Mouse (Mus musculus) granulocyte monocyte progenitor cell, adult 5-6 weeks (primary cell): ENCODE data around the gene Hectd4. TPM values are rescaled to one million over a fixed set of nuclear protein-coding genes. Genes with fewer than 3 reads are reported as not detected.
"Not testable (repeated sequence)": the region's sequence is repeated elsewhere in the genome, so short reads cannot be mapped to it uniquely, and the experiment has no call there.

Source experiments
- ATAC-seq: replicated peaks from 2 replicates; pipeline ENCODE4 v1.8.0; 2016; ENCODE audit warnings: mild to moderate bottlenecking, moderate TSS enrichment, inconsistent platforms; ENCODE audit not compliant: poor library complexity, severe bottlenecking
- total RNA-seq, 2 experiments: library from RNA; stranded (forward) in 1 of 2; stranded (reverse) in 1 of 2; fragments of 200-712, 200-1000 nt in 1 of 2; fragments of >200 nt in 1 of 2; fragmentation: Nextera tagmentation in 1 of 2; gene quantifications; 2 replicates each; pipeline ENCODE4 v1.2.3; 2014 to 2017

The Hectd4 gene
- total RNA-seq, 2 experiments from 2014 or later, result 12.8 to 28.1 TPM

- no peak for ATAC-seq
Observed at GRCm38 (mm10) chr5:121335426-121335825, 115.4 kb downstream of the Hectd4 start.

DNA sequence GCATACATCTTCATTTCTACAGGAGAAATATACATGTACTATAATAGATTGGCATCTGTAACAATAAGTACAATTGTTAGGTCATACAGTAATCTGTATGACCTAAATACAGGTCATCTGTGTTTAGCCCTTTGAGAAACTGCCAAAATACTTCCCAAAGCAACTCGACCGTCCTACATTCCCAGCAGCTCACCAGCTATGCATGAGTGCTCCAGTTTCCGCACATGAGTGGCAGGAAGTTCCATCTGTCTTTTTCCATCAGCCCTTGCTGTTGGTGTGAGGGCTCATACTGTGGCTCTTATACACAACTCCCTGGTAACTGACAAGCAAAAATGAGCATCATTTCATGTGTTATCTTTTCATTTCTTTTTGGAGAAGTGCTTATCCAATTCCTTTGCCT, 116.0 kb downstream of the Hectd4 start:
- no peak for ATAC-seq

DNA sequence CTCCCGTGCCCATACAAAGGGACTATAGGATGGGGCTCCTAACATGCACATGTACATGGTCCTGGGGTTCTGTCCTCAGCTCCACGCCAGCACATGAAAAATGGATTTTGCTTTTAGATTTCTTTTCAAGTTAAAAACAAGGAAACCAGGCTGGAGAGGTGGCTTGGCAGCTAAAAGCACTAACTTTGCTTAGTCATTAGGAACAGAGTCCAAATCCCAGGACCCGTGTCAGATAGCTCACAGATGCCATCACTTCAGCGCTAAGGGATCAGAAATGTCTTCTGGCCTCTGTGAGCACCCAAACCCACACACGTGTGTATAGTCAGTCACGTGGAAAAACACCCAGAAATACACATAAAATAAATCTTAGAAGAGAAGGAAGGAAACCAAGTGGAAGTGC, 116.8 kb downstream of the Hectd4 start:
- ATAC-seq, result no peak

GRCm38 (mm10) chr5:121339507-121340230, 119.7 kb downstream of the Hectd4 start:
- no peak for ATAC-seq

DNA sequence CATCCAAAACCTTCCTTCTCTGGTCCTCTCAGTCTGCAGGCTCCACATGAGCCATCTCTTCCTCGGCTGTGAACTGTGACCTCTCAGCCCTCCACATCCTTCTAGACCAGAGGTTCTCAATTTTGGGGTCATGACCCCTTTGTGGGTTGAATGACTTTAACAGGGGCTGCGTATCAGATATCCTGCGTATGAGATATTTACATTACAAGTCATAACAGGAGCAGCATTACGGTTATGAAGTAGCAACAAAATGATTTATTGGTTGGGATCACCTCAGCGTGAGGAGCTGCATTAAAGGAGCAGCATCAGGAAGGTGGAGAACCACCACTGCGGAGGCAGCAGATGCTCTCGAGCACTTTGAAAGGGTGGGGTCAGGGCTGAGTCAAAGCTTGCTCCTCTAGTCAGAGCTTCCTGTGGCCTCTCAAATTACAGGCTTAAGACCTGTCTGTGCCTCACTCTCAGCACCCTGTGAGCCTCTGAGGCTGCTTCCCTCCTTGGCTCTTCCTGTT, 121.0 kb downstream of the Hectd4 start:
- peak; percentile 50; the same call in 1 of the 2 replicates for ATAC-seq

GRCm38 (mm10) chr5:121342490-121342889, 122.5 kb downstream of the Hectd4 start:
- no peak for ATAC-seq

DNA sequence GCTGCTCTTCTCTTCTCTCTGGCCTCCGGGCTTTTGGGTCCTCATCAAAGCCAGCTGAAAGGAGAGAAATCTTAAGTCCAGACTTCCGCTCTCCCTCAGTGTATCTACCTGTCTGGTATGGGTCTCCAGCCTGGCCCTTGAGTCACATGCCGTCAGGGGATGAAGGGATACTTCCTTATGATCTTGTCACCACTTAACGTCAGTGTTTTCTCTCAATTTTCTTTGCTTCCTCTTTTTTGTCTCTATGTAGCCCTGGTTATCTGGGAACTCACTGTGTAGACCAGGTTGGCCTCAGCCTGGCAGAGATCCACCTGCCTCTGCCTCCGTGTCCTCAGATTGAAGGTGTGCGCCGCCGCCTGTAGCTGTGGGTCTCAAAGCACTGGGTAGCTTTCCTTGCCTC, 124.0 kb downstream of the Hectd4 start:
- peak; percentile 52 for ATAC-seq

GRCm38 (mm10) chr5:121359229-121359628, 139.2 kb downstream of the Hectd4 start:
- ATAC-seq, result no peak

DNA sequence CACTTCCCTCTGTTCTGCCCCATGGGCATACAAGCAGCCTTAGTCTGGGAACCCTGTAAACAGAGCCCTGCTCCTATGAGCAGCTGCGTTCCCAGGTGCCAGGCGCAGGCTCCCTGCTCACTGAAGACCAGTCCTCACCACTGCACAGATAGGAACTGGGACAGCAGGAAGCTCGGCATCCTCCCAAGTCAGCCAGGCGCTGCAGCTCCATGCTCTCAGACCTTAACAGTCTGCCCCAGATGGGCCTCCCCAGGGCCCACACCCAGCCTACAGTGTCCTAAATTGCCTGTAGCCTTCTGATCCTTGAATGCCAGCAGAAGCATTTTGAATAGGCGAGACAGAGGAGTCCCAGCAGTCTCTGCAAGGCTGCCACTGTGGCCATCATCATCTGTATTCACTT, 141.7 kb downstream of the Hectd4 start:
- no peak for ATAC-seq

DNA sequence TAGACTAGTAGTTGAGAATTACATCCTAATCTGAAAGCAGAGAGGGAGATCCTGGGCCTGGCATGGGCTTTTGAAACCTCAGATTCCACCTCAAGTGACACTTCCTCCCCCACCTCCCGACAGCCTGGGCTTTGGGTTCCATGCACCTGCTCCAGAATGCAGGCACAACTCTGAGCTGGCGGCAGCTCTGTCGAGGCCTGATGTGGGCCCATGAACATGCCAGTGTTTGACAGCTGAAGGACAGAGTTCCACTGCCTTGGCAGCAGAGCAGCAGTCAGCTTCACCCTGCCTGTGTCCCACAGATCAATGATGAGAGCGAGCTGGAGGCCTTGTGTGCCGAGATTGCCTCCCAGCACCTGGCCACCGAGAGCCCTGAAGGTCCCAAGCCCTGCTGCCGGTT, 143.4 kb downstream of the Hectd4 start:
- ATAC-seq, result no peak

DNA sequence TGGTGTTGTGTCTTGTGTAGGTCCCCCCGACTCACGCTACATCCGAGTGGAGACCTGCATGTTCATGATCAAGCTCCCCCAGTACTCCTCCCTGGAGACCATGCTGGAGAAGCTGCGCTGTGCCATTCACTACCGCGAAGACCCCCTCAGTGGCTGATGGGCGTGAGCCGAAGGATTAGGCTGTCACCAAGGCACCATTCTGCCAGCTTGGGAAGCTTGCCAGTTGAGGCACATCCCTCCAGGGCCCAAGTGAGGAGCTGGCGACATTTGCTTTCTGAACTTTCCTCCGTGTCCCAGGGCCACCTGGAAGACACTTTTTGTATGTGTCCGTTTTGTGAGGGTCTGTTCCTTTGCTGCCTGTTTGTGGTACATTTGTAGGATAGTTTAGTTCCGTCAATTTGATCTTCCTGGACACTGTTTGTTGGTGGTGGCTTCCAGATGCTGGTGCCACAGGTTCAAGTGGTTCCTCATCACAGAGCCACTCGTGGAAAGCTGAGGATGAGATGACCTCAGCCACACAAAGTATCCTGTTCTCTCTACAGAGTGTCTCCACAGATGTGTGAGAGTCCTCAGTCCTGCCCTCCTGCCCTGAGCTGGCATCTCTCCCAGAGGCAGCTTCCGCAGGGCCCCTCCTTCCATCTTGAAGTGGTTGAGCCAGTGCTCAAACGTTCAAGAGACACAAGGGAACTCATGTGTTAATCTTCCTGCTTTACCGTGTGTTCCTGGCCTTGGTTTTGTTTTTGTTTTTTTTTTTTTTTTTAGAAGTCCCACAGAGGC, 146.6 kb downstream of the Hectd4 start:
- ATAC-seq, result no peak

DNA sequence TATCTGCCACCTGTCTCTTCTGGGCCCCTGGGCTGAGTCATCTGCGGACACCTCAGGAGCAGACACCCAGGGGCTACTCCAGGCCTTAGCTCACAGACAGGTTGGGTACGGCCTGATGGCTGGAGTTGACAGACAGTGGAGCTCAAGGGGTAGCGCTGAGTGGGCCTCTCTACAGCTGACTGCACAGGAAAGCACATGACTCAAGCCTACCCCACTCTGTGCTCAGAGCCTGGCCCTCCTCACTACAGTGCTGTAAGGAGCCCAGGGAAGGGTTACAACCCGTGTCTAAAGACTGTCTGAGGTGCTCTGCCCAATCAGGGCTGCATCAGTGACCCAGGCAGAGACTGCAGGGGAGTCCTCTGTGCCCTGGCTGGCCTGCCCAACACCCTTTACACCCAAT, 147.2 kb downstream of the Hectd4 start:
- no peak for ATAC-seq

DNA sequence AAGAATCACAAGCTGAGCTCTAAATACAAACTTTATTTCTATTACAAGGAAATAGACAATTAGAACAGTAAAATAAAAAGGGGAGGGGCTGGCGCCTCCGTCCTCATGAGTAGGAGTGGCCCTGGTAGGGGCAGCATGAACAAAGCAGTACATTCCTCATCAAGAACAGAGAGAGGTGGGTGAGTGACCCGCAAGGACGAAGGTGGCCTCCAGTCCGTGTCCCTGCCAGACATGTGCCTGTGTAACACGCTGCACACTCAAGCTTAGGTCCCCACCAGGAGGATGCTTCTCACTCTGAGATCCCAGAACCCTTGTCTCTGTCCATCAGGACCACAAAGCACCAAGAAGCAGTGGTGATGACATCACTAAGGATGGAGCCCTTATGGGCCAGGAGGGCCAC, 151.7 kb downstream of the Hectd4 start:
- ATAC-seq, result no peak

DNA sequence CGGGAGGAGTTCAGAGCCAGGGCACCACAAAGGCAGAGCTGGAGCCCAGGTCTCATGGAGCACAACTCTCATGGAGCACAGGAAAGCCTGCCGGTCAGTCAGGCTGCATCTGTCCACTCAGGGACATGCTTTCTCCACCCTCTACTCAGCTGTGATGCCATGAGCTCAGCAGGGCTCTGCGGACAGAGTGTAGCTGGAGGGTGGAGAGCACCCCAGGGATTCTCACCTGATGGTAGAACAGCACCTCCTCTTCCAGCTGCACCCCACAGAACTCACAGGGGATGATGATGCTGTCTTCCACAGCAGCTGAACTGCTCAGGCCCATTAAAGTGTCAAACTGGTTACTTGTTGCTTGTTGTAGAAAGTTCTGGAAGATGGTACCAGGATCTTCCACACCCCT, 154.8 kb downstream of the Hectd4 start:
- no peak for ATAC-seq

DNA sequence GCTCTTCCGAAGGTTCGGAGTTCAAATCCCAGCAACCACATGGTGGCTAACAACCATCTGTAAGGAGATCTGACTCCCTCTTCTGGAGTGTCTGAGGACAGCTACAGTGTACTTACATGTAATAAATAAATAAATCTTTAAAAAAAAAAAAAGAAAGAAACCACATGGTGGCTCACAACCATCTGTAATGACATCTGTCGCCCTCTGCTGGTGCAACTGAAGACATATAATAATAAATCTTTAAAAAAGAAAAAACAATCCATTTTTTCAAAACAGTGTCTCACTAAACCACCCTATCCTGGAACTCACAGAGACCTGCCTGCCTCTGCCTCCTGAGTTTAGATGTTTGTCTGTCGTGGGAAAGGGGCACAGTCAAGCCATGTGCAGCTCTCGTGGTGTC, 157.0 kb downstream of the Hectd4 start:
- ATAC-seq, result not testable (repeated sequence)

GRCm38 (mm10) chr5:121378678-121379256, 158.7 kb downstream of the Hectd4 start:
- ATAC-seq, result no peak

GRCm38 (mm10) chr5:121380692-121381091, 160.7 kb downstream of the Hectd4 start:
- no peak for ATAC-seq

DNA sequence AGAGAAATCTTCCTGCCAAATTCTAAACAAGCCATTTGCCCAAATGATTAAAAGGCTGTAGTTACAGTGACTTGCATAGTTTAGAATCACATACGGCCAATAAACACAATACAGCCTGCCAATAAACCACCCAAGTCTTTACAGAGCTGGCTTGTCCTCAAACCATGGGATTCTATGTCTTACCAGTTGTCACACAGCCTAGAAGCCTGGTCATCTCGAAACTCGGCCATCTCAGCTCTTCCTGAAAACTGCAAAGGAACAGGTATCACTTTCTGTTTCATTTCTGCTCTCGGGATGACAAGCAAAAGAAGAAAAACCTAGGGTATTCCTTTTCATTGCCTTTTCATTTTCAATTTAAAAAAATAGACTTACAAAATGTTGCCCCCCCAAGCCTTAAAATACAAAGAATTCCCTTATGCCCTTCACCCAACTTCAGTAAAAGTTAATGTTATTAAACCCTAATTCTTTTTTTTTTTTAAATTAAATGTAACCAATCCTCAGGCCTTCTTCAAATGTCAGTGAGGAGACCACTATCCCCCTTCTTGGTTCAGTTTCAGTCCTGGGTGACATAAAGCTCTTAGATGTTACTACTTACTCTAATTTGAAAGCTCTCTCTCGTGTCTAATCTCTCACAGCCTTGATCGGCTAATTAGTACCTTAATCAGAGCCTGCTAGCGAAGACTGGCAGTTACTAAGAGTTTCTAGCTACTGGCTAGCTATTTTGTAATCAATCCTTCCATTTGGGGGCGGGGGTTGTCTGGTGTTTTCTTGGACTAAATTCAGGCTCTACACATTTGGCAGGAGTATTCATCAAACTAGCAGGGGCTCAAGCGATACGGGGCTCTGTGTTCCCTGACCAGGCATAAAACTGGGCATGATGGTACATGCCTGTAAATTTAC, 164.1 kb downstream of the Hectd4 start:
- peak; percentile 31 for ATAC-seq

DNA sequence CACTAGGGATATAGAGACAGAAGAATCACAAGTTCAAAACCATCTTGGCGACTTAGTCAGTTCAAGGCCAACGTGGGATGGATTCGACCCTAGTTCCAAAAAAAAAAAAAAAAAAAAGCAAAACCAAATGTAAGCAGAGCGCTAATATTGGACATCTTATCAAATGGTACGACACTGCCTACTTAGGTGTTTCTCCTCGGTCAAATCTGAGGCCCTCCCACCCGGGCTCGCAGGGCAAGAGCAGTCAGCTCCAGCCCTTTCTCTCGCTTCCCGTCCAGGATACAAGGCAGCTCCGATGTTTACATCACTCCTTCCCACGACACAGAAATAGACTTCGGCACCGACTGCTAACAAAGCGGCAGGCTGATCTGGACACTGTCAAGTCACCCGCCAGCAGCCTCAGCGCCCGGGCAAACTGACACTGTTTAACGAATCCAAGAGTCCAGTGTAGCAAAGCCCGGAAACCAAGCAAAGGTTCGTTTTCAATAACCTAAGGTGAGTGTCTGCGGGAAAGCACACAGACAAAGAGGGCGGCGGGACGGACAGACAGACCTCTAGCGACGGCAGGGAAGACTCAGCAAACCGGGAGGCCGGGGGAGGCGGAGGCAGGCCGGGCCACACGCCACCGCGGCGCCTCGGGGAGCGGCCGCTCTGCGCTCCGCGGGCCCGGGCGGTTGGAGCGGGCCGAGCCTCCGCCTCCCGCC, 164.9 kb downstream of the Hectd4 start:
- ATAC-seq, result 0 out of 2 replicates have a peak, but pooled peaks have one; percentile 6
